Mouse (Mus musculus) MEL (cell line): ENCODE measurements around the gene Pttg1.

ENCODE experiments used
- CHD1 ChIP-seq: IDR thresholded peaks from 2 replicates; pipeline ENCODE4 v1.6.1; 2012; ENCODE audit warnings: low read depth, mild to moderate bottlenecking, inconsistent platforms, low read length, improper control_type of control experiment
- CTCF ChIP-seq, 3 experiments: IDR thresholded peaks in 2 of 3; conservative IDR thresholded peaks in 1 of 3; 2 replicates each; pipeline ENCODE4 v1.5.1; 2011 to 2012; ENCODE audit warnings: low read length in 3 of 3, low read depth in 2 of 3, mild to moderate bottlenecking in 2 of 3, improper control_type of control experiment in 1 of 3, inconsistent platforms in 1 of 3, mixed read lengths in 1 of 3, moderate library complexity in 1 of 3; ENCODE audit not compliant: control insufficient read depth in 1 of 3, insufficient read depth in 1 of 3, poor library complexity in 1 of 3, severe bottlenecking in 1 of 3
- EP300 ChIP-seq, 2 experiments: IDR thresholded peaks; 2 replicates each; pipeline ENCODE4 v1.6.1; 2011; ENCODE audit warnings: improper control_type of control experiment in 2 of 2, low read length in 2 of 2, low read depth in 1 of 2, mild to moderate bottlenecking in 1 of 2
- GATA1 ChIP-seq: IDR thresholded peaks from 2 replicates; pipeline ENCODE4 v1.6.1; 2011; ENCODE audit warnings: low read depth, low read length, improper control_type of control experiment
- HCFC1 ChIP-seq: IDR thresholded peaks from 2 replicates; pipeline ENCODE4 v1.6.1; 2012; ENCODE audit warnings: low read depth, mild to moderate bottlenecking, inconsistent platforms, low read length, improper control_type of control experiment, moderate library complexity
- JUND ChIP-seq: IDR thresholded peaks from 2 replicates; pipeline ENCODE4 v1.6.1; 2011; ENCODE audit warnings: low read depth, mild to moderate bottlenecking, improper control_type of control experiment, low read length
- MAZ ChIP-seq: IDR thresholded peaks from 2 replicates; pipeline ENCODE4 v1.6.1; 2012; ENCODE audit warnings: low read depth, mild to moderate bottlenecking, inconsistent platforms, low read length, improper control_type of control experiment
- MYB ChIP-seq: IDR thresholded peaks from 2 replicates; pipeline ENCODE4 v1.6.1; 2011; ENCODE audit warnings: mild to moderate bottlenecking, low read depth, low read length, improper control_type of control experiment
- TAL1 ChIP-seq: IDR thresholded peaks from 2 replicates; pipeline ENCODE4 v1.6.1; 2012; ENCODE audit warnings: mild to moderate bottlenecking, inconsistent platforms, low read length, moderate library complexity, mixed read lengths

- TF ChIP-seq CHD1 (no peak), MAZ (no peak), TAL1 (no peak), EP300 (IDR thresholded peaks at IDR 0.05; ENCODE audit: low read depth in 1 of 2, low read length in 2 of 2) (no peak), CTCF (IDR thresholded peaks at IDR 0.05 in 2 of 3, conservative IDR thresholded peaks at IDR 0.05 in 1 of 3; ENCODE audit: control insufficient read depth in 1 of 3, insufficient read depth in 1 of 3, low read depth in 2 of 3, low read length in 3 of 3, poor library complexity in 1 of 3, severe bottlenecking in 1 of 3) (no peak), GATA1 (no peak), JUND (no peak), MYB (no peak), HCFC1 (no peak)
Observed at GRCm38 (mm10) chr11:43434024-43434407, 8.0 kb upstream of the Pttg1 start.
